19 mouse cellular contexts compared by ENCODE assay signal in the genomic region with DNA sequence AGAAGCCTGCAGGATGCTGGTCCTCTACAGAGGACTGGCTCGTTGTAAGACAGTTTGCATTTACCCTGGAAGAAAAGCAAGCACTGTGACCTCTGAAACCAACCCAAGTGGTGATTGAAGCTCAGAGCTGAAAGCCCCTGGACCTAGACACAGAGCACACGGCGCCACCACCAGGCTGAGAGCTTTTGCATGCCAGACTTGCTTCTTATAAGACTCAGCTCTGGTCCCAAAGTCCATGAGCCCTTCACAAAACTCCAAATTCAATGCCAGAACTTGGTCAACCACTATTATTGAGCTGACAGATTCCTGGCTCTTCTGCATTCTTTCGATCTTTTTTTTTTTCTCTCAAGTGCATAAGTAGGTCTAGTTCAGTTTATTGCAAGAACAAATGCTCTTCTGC.
DNase-seq lines count a peak whose midpoint lies in the region; ATAC-seq and TF ChIP-seq lines count a peak whose summit lies in the region.
"Had no signal": no experiment of that assay in that cellular context is flagged by ENCODE, and none has a peak within 500 bp of the region (broad histone marks: within the 10 kb centered on the region; RNA-seq: fewer than 3 reads in every experiment).

No protein-coding gene starts in this region.

- ATAC-seq in embryonic facial prominence, embryonic 14.5 days (ENCODE audit: low read depth) = no peak
- ATAC-seq in hindbrain, postnatal 0 days = no peak
- ATAC-seq in hindbrain, embryonic 16.5 days = no peak
- no peak for ATAC-seq in inflammation-experienced regulatory T-cells, adult 6 months
- ATAC-seq: liver, postnatal 0 days had no signal

- peak; percentile 74 for DNase-seq in embryonic facial prominence, embryonic 14.5 days (ENCODE audit: low spot score)
- DNase-seq in embryonic facial prominence, embryonic 10.5 days (ENCODE audit: low spot score) = no peak
- DNase-seq in hindbrain, postnatal 0 days (ENCODE audit: low spot score) = peak; percentile 6
- DNase-seq in lung, postnatal 36 days = peak; percentile 7
- no peak for DNase-seq in lung, postnatal 4 days
- no peak for DNase-seq in right cerebral cortex, adult 2 months (ENCODE audit: low spot score in 2 of 2)
- DNase-seq: adrenal gland, postnatal 36 days; cerebellum, adult 9-11 months; kidney, adult 18-20 months; kidney, postnatal 25 days; liver, postnatal 0 days; midbrain, embryonic 14.5 days; retina, postnatal 1 day; thymus, postnatal 4 days had no signal

- no peak for TF ChIP-seq CTCF in hindbrain, postnatal 0 days (IDR thresholded peaks at IDR 0.05; ENCODE audit: low read depth)

- H3K4me3 ChIP-seq in embryonic facial prominence, embryonic 14.5 days (ENCODE audit: low read depth, low read length) = no peak overlapping the region
- H3K4me3 ChIP-seq in embryonic facial prominence, embryonic 10.5 days = no peak overlapping the region
- H3K4me3 ChIP-seq in hindbrain, postnatal 0 days (ENCODE audit: low read length) = no peak overlapping the region
- no peak overlapping the region for H3K4me3 ChIP-seq in hindbrain, embryonic 16.5 days (ENCODE audit: low read length)
- H3K4me3 ChIP-seq: heart, embryonic 10.5 days; limb, embryonic 15.5 days had no signal

- WGBS in embryonic facial prominence, embryonic 14.5 days = 70% methylated on average over 4 of the region's 4 CpGs
- 77% methylated on average over 4 of the region's 4 CpGs for WGBS in embryonic facial prominence, embryonic 10.5 days
- 71% methylated on average over 4 of the region's 4 CpGs for WGBS in hindbrain, postnatal 0 days
- 77% methylated on average over 4 of the region's 4 CpGs for WGBS in hindbrain, embryonic 16.5 days

- H3K27ac ChIP-seq in embryonic facial prominence, embryonic 14.5 days (replicated peaks; ENCODE audit: low read depth, low read length) = no peak overlapping the region
- no peak overlapping the region for H3K27ac ChIP-seq in embryonic facial prominence, embryonic 10.5 days (replicated peaks)
- no peak overlapping the region for H3K27ac ChIP-seq in hindbrain, postnatal 0 days
- H3K27ac ChIP-seq in hindbrain, embryonic 16.5 days (ENCODE audit: low read depth, low read length) = no peak overlapping the region
- H3K27ac ChIP-seq: heart, embryonic 10.5 days; limb, embryonic 15.5 days had no signal

- no peaks in the 10 kb centered on the region for H3K4me1 ChIP-seq in embryonic facial prominence, embryonic 14.5 days (ENCODE audit: control insufficient read depth, insufficient read depth, low read length)
- no peaks in the 10 kb centered on the region for H3K4me1 ChIP-seq in embryonic facial prominence, embryonic 10.5 days
- H3K4me1 ChIP-seq in hindbrain, postnatal 0 days (ENCODE audit: insufficient read depth, low read length) = no peaks in the 10 kb centered on the region
- no peaks in the 10 kb centered on the region for H3K4me1 ChIP-seq in hindbrain, embryonic 16.5 days (ENCODE audit: control insufficient read depth, insufficient read depth, low read depth, low read length)
- H3K4me1 ChIP-seq: heart, embryonic 10.5 days; limb, embryonic 15.5 days had no signal

- no peak overlapping the region for H3K4me2 ChIP-seq in embryonic facial prominence, embryonic 14.5 days (ENCODE audit: low read depth, low read length)
- no peak overlapping the region for H3K4me2 ChIP-seq in hindbrain, postnatal 0 days (ENCODE audit: low read depth, low read length)
- H3K4me2 ChIP-seq in hindbrain, embryonic 16.5 days (ENCODE audit: low read length) = no peak overlapping the region
- H3K4me2 ChIP-seq: limb, embryonic 15.5 days had no signal

- H3K9me3 ChIP-seq in embryonic facial prominence, embryonic 14.5 days (ENCODE audit: control insufficient read depth, low read length) = no peaks in the 10 kb centered on the region
- H3K9me3 ChIP-seq in embryonic facial prominence, embryonic 10.5 days = no peaks in the 10 kb centered on the region
- H3K9me3 ChIP-seq in hindbrain, postnatal 0 days (ENCODE audit: low read length) = no peaks in the 10 kb centered on the region
- H3K9me3 ChIP-seq in hindbrain, embryonic 16.5 days (ENCODE audit: control insufficient read depth, low read length) = no peaks in the 10 kb centered on the region
- H3K9me3 ChIP-seq: heart, embryonic 10.5 days; limb, embryonic 15.5 days had no signal

- no peaks in the 10 kb centered on the region for H3K36me3 ChIP-seq in embryonic facial prominence, embryonic 14.5 days (ENCODE audit: control insufficient read depth, insufficient read depth, low read length)
- no peaks in the 10 kb centered on the region for H3K36me3 ChIP-seq in embryonic facial prominence, embryonic 10.5 days (replicated peaks)
- no peaks in the 10 kb centered on the region for H3K36me3 ChIP-seq in hindbrain, postnatal 0 days (ENCODE audit: insufficient read depth, low read length)
- no peaks in the 10 kb centered on the region for H3K36me3 ChIP-seq in hindbrain, embryonic 16.5 days (ENCODE audit: control insufficient read depth, insufficient read depth, low read length)
- H3K36me3 ChIP-seq: heart, embryonic 10.5 days; limb, embryonic 15.5 days had no signal

- no peak overlapping the region for H3K9ac ChIP-seq in embryonic facial prominence, embryonic 14.5 days (ENCODE audit: low read depth, low read length)
- H3K9ac ChIP-seq in hindbrain, postnatal 0 days (replicated peaks; ENCODE audit: low read length) = no peak overlapping the region
- no peak overlapping the region for H3K9ac ChIP-seq in hindbrain, embryonic 16.5 days (ENCODE audit: low read depth, low read length)
- H3K9ac ChIP-seq: limb, embryonic 15.5 days; liver, postnatal 0 days had no signal

- no peaks in the 10 kb centered on the region for H3K27me3 ChIP-seq in embryonic facial prominence, embryonic 14.5 days (replicated peaks; ENCODE audit: control insufficient read depth, insufficient read depth, low read length)
- no peaks in the 10 kb centered on the region for H3K27me3 ChIP-seq in embryonic facial prominence, embryonic 10.5 days (replicated peaks; ENCODE audit: low read depth, poor library complexity, severe bottlenecking)
- no peaks in the 10 kb centered on the region for H3K27me3 ChIP-seq in hindbrain, postnatal 0 days (ENCODE audit: insufficient read depth, low read length)
- H3K27me3 ChIP-seq in hindbrain, embryonic 16.5 days (replicated peaks; ENCODE audit: control insufficient read depth, insufficient read depth, low read length) = no peaks in the 10 kb centered on the region
- H3K27me3 ChIP-seq: CH12.LX; limb, embryonic 15.5 days had no signal

Comparison
In these comparisons a context has a peak if more than half of its experiments do, and no peak if none do; other contexts are left out.
1. DNase-seq: peak in embryonic facial prominence, embryonic 14.5 days (single experiment), hindbrain, postnatal 0 days (single experiment) and lung, postnatal 36 days (single experiment); none in embryonic facial prominence, embryonic 10.5 days (single experiment), lung, postnatal 4 days (0 of 2) and right cerebral cortex, adult 2 months (0 of 2).